Mouse (Mus musculus): ENCODE results near the gene Cacna1d. TPM values are rescaled to one million over a fixed set of nuclear protein-coding genes. Genes with fewer than 3 reads are reported as not detected.

Gene Cacna1d
- total RNA-seq, 2 experiments from 2014 or later = 3.7 to 4.2 TPM

GRCm38 (mm10) chr14:30048049-30048448, 443.2 kb downstream of the Cacna1d start:
- intact Hi-C loops (cut with DNase I) = no loop called here
- DNase-seq = no peak

GRCm38 (mm10) chr14:30046976-30047375, 444.3 kb downstream of the Cacna1d start:
- intact Hi-C loops (cut with DNase I) = no loop called here
- no peak for DNase-seq

- intact Hi-C loops (cut with DNase I) = no loop called here
- peak; percentile 39 to 41 for DNase-seq
These were observed 445.5 kb downstream of the Cacna1d start for GRCm38 (mm10) chr14:30045704-30046220.

- intact Hi-C loops (cut with DNase I) = no loop called here
These were observed 446.0 kb downstream of the Cacna1d start for GRCm38 (mm10) chr14:30045239-30045638.

GRCm38 (mm10) chr14:30043356-30043940, 447.8 kb downstream of the Cacna1d start:
- peak; percentile 29 to 41 for DNase-seq
- intact Hi-C loops (cut with DNase I) = no loop called here

More at GRCm38 (mm10) chr14:30045239-30045638, 446.0 kb downstream of the Cacna1d start:
- peak; percentile 35 to 40 for DNase-seq

- DNase-seq = no peak
- intact Hi-C loops (cut with DNase I) = no loop called here
These were observed 449.4 kb downstream of the Cacna1d start for GRCm38 (mm10) chr14:30041836-30042235.

- intact Hi-C loops (cut with DNase I) = no loop called here
- no peak for DNase-seq
These were observed 451.8 kb downstream of the Cacna1d start for GRCm38 (mm10) chr14:30039413-30039812.

- no peak for DNase-seq
- intact Hi-C loops (cut with DNase I) = no loop called here
These were observed 452.8 kb downstream of the Cacna1d start for GRCm38 (mm10) chr14:30038431-30038830.

GRCm38 (mm10) chr14:30033405-30033804, 457.9 kb downstream of the Cacna1d start:
- peak in 1 of 2 experiments; percentile 13 for DNase-seq
- intact Hi-C loops (cut with DNase I) = no loop called here

GRCm38 (mm10) chr14:30027378-30027777, 463.9 kb downstream of the Cacna1d start:
- intact Hi-C loops (cut with DNase I) = no loop called here
- DNase-seq = peak; percentile 28 to 46

- intact Hi-C loops (cut with DNase I) = no loop called here
- no peak for DNase-seq
These were observed 466.9 kb downstream of the Cacna1d start for GRCm38 (mm10) chr14:30024387-30024786.

- DNase-seq = no peak
- intact Hi-C loops (cut with DNase I) = no loop called here
These were observed 468.8 kb downstream of the Cacna1d start for GRCm38 (mm10) chr14:30022471-30022870.

- intact Hi-C loops (cut with DNase I) = no loop called here
- no peak for DNase-seq
These were observed 471.3 kb downstream of the Cacna1d start for GRCm38 (mm10) chr14:30019792-30020575.

GRCm38 (mm10) chr14:30019375-30019774, 471.9 kb downstream of the Cacna1d start:
- intact Hi-C loops (cut with DNase I) = no loop called here
- DNase-seq = no peak

GRCm38 (mm10) chr14:30018846-30019245, 472.4 kb downstream of the Cacna1d start:
- intact Hi-C loops (cut with DNase I) = no loop called here
- DNase-seq = no peak

- intact Hi-C loops (cut with DNase I) = no loop called here
- DNase-seq = no peak
These were observed 472.8 kb downstream of the Cacna1d start for GRCm38 (mm10) chr14:30018463-30018801.

- intact Hi-C loops (cut with DNase I) = no loop called here
- DNase-seq = no peak
These were observed 473.3 kb downstream of the Cacna1d start for GRCm38 (mm10) chr14:30017794-30018462.

- DNase-seq = no peak
- intact Hi-C loops (cut with DNase I) = no loop called here
These were observed 474.6 kb downstream of the Cacna1d start for GRCm38 (mm10) chr14:30016666-30017065.

GRCm38 (mm10) chr14:30015008-30015407, 476.2 kb downstream of the Cacna1d start:
- intact Hi-C loops (cut with DNase I) = no loop called here
- DNase-seq = no peak

- no peak for DNase-seq
- intact Hi-C loops (cut with DNase I) = no loop called here
These were observed 476.8 kb downstream of the Cacna1d start for GRCm38 (mm10) chr14:30014487-30014886.

GRCm38 (mm10) chr14:30011886-30012560, 479.2 kb downstream of the Cacna1d start:
- intact Hi-C loops (cut with DNase I) = no loop called here
- DNase-seq = no peak

Data from heart, postnatal 14 days (tissue).